Mouse (Mus musculus) gastrocnemius, adult 8-10 months (tissue): ENCODE measurements around the gene Trim14. TPM values are rescaled to one million over a fixed set of nuclear protein-coding genes. Genes with fewer than 3 reads are reported as not detected.

Experiments
- total RNA-seq, 4 experiments: library from RNA; stranded (reverse); gene quantifications; 2 replicates each; pipeline ENCODE4 v1.2.4; 2022

Trim14 gene
- total RNA-seq, 4 experiments from 2014 or later: 0.58 to 0.77 (median 0.62) TPM; not detected in 1

Other genes with a start within 250 kb of the Trim14 start
- not detected for gene Foxe1, start 192.5 kb downstream of the Trim14 start, total RNA-seq
- 1 to 10 TPM; 2.1 to 2.8 (median 2.5) TPM for gene Trmo, start 146.7 kb downstream of the Trim14 start, total RNA-seq
- gene Hemgn, start 122.6 kb downstream of the Trim14 start, total RNA-seq: not detected
- 10 to 100 TPM; 64.6 to 80.2 (median 70.7) TPM for gene Anp32b, start 85.2 kb downstream of the Trim14 start, total RNA-seq
- gene Nans, start 46.9 kb downstream of the Trim14 start, total RNA-seq: 10 to 100 TPM; 15.3 to 19.1 (median 16.8) TPM
- under 1 TPM in 3 of 4 experiments, not detected in 1; 0.22 to 0.61 (median 0.27) TPM for gene Coro2a, start 66.1 kb upstream of the Trim14 start, total RNA-seq
- under 1 TPM; 0.29 to 0.58 (median 0.37) TPM for gene Tbc1d2, start 114.1 kb upstream of the Trim14 start, total RNA-seq